Mouse (Mus musculus) frontal cortex, adult (tissue): Measurements from ENCODE around the gene Nxn.

Source experiments
- ATAC-seq: cut with Nextera tagmentation; 2 replicates; pipeline ENCODE4 v1.9.2; 2017; ENCODE audit warnings: mild to moderate bottlenecking, moderate library complexity, mixed read lengths; ENCODE audit not compliant: low TSS enrichment

The Nxn gene

GRCm38 (mm10) chr11:76300862-76301261, 98.1 kb downstream of the Nxn start:
- ATAC-seq = no peak

GRCm38 (mm10) chr11:76298457-76299000, 100.4 kb downstream of the Nxn start:
- no peak for ATAC-seq

GRCm38 (mm10) chr11:76297252-76297651, 101.7 kb downstream of the Nxn start:
- ATAC-seq = no peak

GRCm38 (mm10) chr11:76294836-76295235, 104.1 kb downstream of the Nxn start:
- ATAC-seq = no peak

GRCm38 (mm10) chr11:76294078-76294477, 104.9 kb downstream of the Nxn start:
- no peak for ATAC-seq

- no peak for ATAC-seq
Measured at GRCm38 (mm10) chr11:76292831-76293230, 106.1 kb downstream of the Nxn start.

GRCm38 (mm10) chr11:76292398-76292797, 106.5 kb downstream of the Nxn start:
- no peak for ATAC-seq

GRCm38 (mm10) chr11:76291960-76292359, 107.0 kb downstream of the Nxn start:
- no peak for ATAC-seq

- peak; percentile 38; the same call in 1 of the 2 replicates for ATAC-seq
Measured at GRCm38 (mm10) chr11:76290367-76290766, 108.6 kb downstream of the Nxn start.

GRCm38 (mm10) chr11:76288645-76289044, 110.3 kb downstream of the Nxn start:
- peak; percentile 88 for ATAC-seq

- no peak for ATAC-seq
Measured at GRCm38 (mm10) chr11:76287301-76287700, 111.6 kb downstream of the Nxn start.

- ATAC-seq = no peak
Measured at GRCm38 (mm10) chr11:76286534-76287126, 112.3 kb downstream of the Nxn start.

GRCm38 (mm10) chr11:76285431-76286075, 113.4 kb downstream of the Nxn start:
- ATAC-seq = no peak

GRCm38 (mm10) chr11:76283841-76284240, 115.1 kb downstream of the Nxn start:
- no peak for ATAC-seq

GRCm38 (mm10) chr11:76279971-76280370, 119.0 kb downstream of the Nxn start:
- ATAC-seq = no peak

GRCm38 (mm10) chr11:76278960-76279852, 119.7 kb downstream of the Nxn start:
- no peak for ATAC-seq

GRCm38 (mm10) chr11:76272440-76272839, 126.5 kb downstream of the Nxn start:
- ATAC-seq = no peak

- no peak for ATAC-seq
Measured at GRCm38 (mm10) chr11:76268521-76269065, 130.3 kb downstream of the Nxn start.

- peak; percentile 44; the same call in 1 of the 2 replicates for ATAC-seq
Measured at GRCm38 (mm10) chr11:76268001-76268459, 130.9 kb downstream of the Nxn start.

- no peak for ATAC-seq
Measured at GRCm38 (mm10) chr11:76267550-76267949, 131.4 kb downstream of the Nxn start.

GRCm38 (mm10) chr11:76262611-76263351, 136.2 kb downstream of the Nxn start:
- no peak for ATAC-seq
